Mouse (Mus musculus): ENCODE data around the gene Cdh13.

- no peak for TF ChIP-seq EP300 (IDR thresholded peaks at IDR 0.05; ENCODE audit: low read depth)
- no peak for TF ChIP-seq CTCF (IDR thresholded peaks at IDR 0.05; ENCODE audit: low read depth)
Measured at GRCm38 (mm10) chr8:118416811-118417355, 133.3 kb downstream of the Cdh13 start.

All from liver, postnatal 0 days (tissue).